Mouse (Mus musculus) cerebellum, adult 11 months (tissue): ENCODE measurements around the gene Gm9507.
"Not testable (repeated sequence)": the region's sequence is repeated elsewhere in the genome, so short reads cannot be mapped to it uniquely, and the experiment has no call there.

Source experiments
- DNase-seq: peaks from one replicate; pipeline ENCODE4 v3.0.0; 2022

The Gm9507 gene

DNA sequence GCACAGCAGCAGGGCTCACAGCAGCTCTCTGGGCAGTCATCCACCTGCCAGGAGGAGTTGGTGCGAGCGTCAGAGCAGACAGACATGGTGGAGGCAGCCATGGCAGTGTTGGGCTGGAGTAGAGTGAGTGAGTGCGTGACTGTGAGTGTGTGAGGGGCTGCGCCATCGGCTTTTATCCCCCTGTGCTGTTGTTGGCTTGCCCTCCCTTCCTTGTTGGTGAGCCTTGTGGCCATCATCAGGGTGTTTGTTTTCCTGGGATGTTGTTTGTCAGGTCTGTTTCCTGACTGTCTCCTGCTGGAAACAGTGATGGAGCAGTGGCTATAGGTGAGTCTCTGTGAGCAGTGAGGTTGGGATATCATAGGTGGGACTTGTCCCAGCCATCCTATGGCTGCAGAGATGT is at the start of gene Gm9507:
TSS of gene Gm9507 (minus strand) at position 101 of the 400 bp plus-strand sequence.
- DNase-seq: no peak

DNA sequence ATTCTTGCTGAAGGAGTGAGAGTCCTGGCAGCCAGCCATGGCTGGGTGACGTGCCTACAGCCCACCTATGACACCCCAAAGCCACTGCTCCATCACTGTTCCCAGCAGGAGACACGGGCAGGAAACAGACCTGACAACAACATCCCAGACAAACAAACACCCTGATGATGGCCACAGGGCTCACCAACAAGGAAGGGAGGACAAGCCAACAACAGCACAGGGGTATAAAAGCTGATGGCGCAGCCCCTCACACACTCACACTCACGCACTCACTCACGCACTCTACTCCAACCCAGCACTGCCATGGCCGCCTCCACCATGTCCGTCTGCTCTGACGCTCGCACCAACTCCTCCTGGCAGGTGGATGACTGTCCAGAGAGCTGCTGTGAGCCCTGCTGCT is 40.9 kb upstream of the Gm9507 start, which contains the start of gene Gm10318:
TSS of gene Gm10318 (plus strand) at position 301 of the 400 bp plus-strand sequence.
- no peak for DNase-seq

DNA sequence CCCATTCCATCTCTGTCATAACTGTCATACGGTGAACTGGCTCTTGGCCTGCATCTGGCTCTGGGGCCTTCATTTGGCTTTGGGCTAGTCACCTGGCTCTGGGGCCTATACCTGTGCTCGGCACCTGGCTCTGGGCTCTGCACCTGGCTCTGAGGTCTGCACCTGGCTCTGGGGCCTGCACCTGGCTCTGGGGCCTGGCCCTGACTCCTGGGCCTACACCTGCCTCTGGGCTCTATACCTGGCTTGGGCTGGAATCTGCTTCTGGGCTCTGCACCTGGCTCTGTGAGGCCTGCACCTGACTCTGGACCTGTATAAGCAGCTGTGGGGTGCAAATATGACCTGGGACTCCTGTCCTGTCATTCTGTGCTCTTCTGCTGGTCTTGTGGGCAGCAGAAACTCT is 35.9 kb upstream of the Gm9507 start:
- DNase-seq: no peak

DNA sequence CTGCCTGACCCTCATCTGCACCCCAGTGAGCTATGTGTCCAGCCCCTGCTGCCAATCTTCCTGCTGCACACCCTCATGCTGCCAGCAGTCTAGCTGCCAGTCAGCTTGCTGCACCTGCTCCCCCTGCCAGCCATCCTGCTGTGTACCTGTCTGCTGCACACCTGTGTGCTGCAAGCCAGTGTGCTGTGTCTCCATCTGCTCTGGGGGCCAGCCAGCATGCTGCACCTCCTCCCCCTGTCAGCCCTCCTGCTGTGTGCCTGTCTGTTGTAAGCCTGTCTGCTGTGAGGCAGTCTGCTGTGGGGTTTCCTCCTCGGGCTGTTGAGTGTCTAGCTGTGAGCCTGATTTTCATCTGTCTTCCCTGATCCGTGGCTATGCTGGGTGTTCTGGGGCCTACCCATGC is 35.3 kb upstream of the Gm9507 start:
- DNase-seq: peak; percentile 28

DNA sequence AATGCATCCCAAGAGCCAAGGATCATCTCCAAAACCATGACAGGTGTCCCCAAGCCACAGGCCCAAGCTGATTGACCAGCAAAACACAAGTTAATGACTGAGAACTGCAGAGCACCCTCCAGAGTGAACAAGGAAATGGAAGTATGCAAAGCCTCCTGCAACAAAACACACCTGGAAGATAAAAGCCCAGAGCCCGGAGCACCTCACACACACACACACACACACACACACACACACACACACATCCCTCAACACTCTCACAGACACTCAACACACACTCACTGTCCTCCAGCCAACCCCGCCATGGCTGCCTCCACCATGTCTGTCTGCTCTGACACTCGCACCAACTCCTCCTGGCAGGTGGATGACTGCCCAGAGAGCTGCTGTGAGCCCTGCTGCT is 34.9 kb upstream of the Gm9507 start, which contains the start of gene Gm36176:
TSS of gene Gm36176 (plus strand) at position 301 of the 400 bp plus-strand sequence.
- no peak for DNase-seq

DNA sequence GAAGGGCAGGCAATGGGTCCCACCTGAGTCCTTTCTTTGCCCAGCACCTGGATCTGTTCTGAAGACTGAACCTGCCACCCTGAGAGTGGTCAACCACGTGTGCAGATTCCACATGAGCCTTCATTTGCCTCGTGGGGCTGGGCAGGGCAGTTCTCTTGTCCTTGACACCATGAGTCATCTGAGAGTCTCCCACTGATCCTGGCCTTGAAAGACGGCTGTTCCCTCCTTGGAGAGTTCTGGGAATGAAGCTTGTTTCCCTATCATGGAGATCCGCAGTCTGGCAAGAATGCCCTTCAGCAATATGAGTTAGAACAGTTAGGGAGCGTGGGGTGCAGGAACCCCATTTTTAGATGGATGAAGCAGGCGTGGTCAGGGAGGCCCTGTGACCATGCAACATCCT is 27.4 kb upstream of the Gm9507 start:
- DNase-seq: no peak

DNA sequence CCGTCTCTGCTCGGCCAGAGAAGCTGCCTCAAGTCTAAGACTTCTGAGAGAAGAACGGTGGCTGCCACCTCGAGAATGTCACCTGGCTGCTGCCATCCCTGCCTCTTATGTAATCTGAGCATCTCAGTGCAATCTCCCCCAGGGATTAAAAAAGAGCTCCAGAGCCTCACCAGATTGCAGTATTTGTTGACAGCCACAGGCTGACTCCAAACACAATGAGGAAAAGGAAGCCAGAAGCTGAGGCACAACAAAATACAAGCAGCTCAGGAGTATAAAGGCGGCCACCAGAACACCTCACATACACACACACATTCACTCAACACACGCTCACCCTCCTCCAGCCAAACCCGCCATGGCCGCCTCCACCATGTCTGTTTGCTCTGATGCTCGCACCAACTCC is 24.0 kb upstream of the Gm9507 start, which contains the start of gene Krtap10-10:
TSS of gene Krtap10-10 (plus strand) at position 301 of the 400 bp plus-strand sequence.
- no peak for DNase-seq

DNA sequence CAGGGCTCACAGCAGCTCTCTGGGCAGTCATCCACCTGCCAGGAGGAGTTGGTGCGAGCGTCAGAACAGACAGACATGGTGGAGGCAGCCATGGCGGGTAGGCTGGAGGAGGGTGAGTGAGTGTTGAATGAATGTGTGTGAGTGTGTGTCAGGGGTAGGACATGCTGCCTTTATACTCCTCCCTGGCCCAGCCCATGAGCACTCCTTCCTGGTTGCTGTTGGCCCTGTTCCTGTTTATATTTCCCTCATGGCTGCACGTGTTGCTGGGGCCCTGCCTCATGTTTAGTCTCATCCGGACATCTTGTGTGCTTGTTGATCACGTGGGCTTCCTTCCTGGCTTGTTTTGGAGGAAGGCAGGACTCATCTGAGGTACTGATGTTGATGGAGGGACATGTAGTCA is 15.3 kb upstream of the Gm9507 start, which contains the start of gene Krtap10-4:
TSS of gene Krtap10-4 (minus strand) at position 145 of the 400 bp plus-strand sequence.
- no peak for DNase-seq

DNA sequence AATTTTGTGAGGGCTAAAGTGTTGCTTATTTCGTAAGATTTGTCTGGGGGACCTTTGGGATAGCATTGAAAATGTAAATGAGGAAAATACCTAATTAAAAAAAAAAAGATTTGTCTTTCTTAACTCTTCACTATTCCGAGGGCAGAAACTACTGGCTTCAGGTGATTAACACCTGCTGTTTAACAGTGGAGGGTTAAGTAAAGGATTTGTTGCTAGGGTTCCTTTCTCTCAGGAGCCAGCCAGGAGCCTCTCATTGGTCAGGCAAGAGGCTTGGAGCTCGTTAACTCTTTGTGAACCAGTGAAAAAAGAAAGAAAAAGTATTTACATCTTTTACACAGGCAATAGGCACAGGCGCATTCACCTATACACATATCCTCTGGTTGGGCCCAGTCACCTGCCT is 7.6 kb upstream of the Gm9507 start:
- DNase-seq: no peak

DNA sequence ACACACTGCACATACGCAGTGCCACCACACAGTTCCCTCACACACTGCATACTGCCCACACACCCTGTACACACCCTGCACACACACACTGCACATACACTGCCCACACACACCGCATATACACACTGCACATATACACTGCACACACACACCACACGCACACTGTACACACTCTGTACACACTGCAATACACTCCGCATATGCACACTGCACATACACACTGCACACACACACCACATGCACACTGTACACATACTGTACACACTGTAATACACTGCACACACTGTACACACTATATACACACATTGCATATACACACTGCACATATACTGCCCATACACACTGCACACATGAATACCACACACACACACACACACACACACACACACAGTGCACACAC is 6.9 kb upstream of the Gm9507 start:
- DNase-seq: no peak

DNA sequence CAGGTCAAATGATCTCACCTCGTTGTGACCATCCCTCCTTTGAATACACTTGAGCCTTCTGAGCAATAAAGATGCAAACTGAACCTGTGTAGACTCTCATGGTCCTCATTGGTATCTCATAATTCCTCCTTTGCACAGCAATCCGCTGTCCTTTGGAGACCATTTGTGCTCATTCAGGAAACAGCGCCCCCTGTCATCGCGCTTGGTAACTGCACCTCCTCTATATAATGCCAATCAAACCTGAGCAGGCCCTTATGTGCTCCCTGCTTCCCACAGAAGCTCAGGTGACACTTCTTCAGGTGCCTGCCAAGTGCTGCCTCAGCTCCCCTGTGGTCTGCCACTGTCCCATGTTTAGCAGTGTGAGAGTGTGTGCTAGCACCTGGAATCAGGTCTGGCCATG is 3.9 kb upstream of the Gm9507 start:
- DNase-seq: no peak

DNA sequence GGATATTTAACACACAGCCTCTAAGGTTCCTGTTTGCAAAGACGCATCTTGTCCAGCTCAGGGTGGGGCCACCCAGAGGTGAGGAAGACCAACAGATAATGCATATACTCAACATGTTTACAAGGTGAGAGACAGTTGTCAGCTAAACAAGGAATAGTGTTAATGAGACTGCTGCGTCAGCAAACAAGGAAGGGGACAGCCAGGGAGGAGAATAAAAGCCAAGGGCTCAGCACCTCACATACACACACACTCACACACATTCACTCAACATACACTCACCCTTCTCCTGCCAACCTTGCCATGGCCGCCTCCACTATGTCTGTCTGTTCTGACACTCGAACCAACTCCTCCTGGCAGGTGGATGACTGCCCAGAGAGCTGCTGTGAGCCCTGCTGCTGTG is 2.7 kb upstream of the Gm9507 start, which contains the start of gene Gm2696:
TSS of gene Gm2696 (plus strand) at position 301 of the 400 bp plus-strand sequence.
- no peak for DNase-seq

DNA sequence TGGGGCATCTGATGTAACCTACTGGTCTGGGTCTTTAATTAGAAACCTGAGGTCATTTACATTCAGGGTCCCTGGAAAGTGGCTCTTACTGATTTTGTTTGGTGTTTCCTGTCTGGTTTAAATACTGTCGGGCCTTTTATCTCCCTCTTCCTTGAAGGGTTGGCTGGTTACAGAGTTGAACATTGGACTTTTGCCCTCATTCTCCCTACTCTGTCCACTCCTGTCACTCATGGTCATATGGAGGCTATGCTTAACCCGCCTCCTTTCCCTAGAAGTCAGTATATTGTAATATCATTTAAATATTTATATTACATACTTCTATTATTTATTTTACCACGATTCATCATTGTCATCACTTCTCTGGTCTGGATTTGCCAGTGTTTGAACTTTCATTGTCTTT is 7.5 kb downstream of the Gm9507 start:
- DNase-seq: no peak

DNA sequence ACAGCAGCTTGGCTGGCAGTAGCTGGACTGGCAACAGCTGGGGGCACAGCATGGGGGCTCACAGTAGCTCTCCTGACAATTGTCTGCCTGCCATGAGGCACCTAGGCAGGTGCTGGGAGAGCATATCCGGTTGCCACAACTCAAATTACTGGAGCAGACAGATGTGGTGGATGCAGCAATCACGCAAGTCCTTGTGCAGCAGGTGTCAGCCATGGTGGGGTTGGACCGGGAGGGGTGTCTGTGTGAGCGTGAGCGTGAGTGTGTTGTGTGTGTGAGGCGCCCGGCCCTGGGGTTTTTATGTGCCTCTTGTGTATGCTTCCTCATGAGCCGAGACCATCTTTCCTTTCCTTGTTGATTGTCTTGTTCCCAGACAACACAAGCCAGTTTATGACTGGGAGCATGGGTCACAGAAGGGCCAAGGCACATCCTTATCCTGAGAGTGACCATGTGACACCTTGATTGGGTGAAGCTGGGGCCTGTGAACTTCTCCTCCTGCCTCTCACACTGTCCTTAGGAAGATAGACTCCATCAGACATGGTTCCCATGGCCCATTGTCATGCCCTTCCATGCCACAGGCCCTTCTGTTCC is 12.6 kb downstream of the Gm9507 start, which contains the start of gene Gm19668:
TSS of gene Gm19668 (minus strand) at position 213 of the 588 bp plus-strand sequence.
- DNase-seq: no peak

DNA sequence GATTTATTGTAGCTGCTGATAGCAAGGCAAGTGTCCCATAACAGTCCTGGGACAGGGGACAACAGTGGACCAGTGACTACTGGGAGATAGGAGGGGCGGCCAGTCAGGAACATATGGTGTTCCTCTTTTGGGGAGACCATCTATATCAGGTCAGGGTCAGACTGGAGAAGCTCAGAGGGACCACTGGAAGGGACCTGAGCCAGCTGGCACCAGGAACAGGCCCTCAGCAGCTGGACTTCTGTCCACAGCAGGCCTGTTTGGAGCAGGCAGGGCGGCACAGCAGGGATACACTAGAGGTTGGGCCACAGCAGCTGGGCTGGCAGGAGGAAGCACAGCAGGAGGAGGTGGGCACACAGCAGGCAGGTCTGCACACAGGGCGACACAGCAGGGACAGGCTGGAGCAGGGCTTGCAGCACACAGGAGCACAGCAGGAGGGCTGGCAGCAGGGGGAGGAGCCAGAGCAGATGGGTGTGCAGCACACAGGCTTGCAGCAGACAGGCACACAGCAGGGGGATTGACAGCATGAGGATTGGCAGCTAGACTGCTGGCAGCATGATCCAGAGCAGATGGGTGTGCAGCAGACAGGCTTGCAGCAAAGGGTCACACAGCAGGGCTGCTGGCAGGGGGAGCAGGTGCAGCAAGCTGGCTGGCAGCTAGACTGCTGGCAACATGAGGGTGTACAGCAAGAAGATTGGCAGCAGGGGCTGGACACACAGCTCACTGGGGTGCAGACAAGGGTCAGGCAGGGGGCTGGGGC is 13.3 kb downstream of the Gm9507 start:
- peak; percentile 9 for DNase-seq

DNA sequence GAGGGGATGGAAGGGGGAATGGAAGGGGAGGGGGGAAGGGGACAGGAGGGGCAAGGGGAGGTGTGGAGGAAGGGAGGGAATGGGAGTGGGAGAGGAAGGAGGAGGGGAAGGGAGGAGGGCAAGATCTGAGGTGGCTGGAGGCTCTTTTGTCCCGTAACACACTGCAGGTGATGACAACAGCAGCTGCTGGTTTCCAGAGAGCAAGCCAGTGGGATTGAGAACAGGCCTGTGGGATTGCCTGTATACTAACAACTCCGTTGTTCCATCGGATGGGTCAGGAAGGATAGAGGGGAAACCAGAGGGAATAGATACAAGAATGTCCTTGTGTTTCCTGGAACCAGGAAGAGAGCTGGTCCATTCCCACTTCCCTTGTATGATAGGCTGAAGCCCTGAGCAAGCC is 14.0 kb downstream of the Gm9507 start:
- DNase-seq: no peak

DNA sequence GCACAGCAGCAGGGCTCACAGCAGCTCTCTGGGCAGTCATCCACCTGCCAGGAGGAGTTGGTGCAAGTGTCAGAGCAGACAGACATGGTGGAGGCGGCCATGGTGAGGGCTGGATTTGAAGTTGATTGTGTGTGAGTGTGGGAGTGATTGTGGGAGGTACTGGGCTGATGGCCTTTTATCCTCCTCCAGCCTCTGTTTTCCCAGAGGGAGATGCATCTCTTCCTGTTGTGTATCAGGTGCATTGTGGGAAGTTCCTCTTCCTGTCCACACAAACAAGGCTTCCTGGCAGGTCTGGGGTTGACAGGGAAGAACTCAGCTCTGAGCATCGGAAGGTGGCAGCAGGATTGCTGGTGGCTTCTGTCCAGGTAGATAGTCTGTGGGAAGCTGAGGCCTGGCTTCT is 16.7 kb downstream of the Gm9507 start, which contains the start of gene Gm9639:
TSS of gene Gm9639 (minus strand) at position 101 of the 400 bp plus-strand sequence.
- no peak for DNase-seq

DNA sequence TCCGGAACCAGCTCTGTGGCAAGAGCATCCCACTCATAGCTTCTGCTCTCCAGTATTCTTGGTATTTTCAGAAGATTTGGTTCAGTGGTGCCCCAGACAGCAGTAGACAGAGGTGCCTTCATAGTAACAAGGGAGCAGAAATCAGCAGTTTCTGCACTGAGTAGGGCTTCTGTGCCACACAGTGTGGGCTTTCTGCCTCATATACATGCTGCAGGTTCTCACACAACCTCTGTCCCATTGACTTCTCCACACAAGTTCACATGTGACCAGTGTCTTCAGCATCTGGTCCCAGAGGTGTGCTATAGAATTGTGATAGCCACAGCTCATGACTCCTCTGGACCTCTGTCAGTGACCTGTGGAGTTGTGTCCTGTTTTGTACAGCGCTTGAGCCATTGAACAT is 23.0 kb downstream of the Gm9507 start:
- no peak for DNase-seq

DNA sequence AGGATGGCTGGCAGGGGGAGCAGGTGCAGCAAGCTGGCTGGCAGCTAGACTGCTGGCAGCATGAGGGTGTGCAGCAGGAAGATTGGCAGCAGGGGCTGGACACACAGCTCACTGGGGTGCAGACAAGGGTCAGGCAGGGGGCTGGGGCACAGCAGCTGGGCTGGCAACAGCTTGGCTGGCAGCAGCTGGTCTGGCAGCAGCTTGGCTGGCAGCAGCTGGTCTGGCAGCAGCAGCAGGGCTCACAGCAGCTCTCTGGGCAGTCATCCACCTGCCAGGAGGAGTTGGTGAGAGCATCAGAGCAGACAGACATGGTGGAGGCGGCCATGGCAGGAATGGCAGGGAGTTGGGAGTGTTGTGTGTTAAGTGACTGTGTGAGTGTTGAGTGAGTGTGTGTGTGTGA is 23.8 kb downstream of the Gm9507 start, which contains the start of gene Gm7137:
TSS of gene Gm7137 (minus strand) at position 325 of the 400 bp plus-strand sequence.
- DNase-seq: not testable (repeated sequence)

DNA sequence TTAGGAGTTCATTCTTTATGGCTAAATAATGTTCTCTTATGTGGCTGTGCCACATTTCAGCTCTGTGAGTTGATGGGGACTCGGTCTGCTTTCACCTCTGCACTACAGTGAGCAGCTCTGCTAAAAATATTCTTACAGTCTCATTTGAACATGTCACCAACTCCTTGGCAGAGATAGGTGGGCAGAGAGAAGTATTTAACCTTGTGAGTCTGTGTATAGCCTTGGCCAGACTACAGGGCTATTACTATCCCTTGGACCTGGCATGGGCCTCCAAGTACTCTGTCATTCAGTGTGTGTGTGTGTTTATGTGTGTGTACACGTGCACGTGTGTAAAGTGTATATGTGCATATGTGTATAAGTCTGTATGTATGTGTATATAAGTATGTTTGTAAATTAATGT is 28.2 kb downstream of the Gm9507 start:
- not testable (repeated sequence) for DNase-seq

DNA sequence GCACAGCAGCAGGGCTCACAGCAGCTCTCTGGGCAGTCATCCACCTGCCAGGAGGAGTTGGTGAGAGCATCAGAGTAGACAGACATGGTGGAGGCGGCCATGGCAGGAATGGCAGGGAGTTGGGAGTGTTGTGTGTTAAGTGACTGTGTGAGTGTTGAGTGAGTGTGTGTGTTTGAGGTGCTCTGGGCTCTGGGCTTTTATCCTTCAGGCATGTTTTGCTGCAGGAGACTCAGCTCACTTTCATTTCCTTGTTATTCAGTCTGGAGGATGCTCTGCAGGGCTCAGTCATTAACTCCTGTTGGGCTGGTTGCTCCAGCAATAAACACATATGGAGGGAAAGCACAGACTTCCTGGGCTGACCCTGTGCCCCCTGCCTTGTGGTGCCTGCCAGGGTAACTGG is 29.2 kb downstream of the Gm9507 start, which contains the start of gene Gm3250:
TSS of gene Gm3250 (minus strand) at position 101 of the 400 bp plus-strand sequence.
- not testable (repeated sequence) for DNase-seq

DNA sequence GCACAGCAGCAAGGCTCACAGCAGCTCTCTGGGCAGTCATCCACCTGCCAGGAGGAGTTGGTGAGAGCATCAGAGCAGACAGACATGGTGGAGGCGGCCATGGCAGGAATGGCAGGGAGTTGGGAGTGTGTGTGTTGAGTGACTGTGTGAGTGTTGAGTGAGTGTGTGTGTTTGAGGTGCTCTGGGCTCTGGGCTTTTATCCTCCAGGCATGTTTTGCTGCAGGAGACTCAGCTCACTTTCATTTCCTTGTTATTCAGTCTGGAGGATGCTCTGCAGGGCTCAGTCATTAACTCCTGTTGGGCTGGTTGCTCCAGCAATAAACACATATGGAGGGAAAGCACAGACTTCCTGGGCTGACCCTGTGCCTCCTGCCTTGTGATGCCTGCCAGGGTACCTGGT is 34.8 kb downstream of the Gm9507 start, which contains the start of gene Gm7138:
TSS of gene Gm7138 (minus strand) at position 101 of the 400 bp plus-strand sequence.
- not testable (repeated sequence) for DNase-seq

DNA sequence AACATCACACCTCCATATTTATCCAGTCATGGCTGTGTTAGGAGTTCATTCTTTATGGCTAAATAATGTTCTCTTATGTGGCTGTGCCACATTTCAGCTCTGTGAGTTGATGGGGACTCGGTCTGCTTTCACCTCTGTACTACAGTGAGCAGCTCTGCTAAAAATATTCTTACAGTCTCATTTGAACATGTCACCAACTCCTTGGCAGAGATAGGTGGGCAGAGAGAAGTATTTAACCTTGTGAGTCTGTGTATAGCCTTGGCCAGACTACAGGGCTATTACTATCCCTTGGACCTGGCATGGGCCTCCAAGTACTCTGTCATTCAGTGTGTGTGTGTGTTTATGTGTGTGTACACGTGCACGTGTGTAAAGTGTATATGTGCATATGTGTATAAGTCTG is 39.5 kb downstream of the Gm9507 start:
- DNase-seq: not testable (repeated sequence)

DNA sequence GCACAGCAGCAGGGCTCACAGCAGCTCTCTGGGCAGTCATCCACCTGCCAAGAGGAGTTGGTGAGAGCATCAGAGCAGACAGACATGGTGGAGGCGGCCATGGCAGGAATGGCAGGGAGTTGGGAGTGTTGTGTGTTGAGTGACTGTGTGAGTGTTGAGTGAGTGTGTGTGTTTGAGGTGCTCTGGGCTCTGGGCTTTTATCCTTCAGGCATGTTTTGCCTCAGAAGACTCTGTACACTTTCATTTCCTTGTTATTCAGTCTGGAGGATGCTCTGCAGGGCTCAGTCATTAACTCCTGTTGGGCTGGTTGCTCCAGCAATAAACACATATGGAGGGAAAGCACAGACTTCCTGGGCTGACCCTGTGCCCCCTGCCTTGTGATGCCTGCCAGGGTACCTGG is 40.4 kb downstream of the Gm9507 start, which contains the start of gene Gm3238:
TSS of gene Gm3238 (minus strand) at position 101 of the 400 bp plus-strand sequence.
- DNase-seq: not testable (repeated sequence)
